Mouse (Mus musculus): ENCODE measurements around the gene 2510009E07Rik.
"Not testable (repeated sequence)": the region's sequence is repeated elsewhere in the genome, so short reads cannot be mapped to it uniquely, and the experiment has no call there.

2510009E07Rik gene

DNA sequence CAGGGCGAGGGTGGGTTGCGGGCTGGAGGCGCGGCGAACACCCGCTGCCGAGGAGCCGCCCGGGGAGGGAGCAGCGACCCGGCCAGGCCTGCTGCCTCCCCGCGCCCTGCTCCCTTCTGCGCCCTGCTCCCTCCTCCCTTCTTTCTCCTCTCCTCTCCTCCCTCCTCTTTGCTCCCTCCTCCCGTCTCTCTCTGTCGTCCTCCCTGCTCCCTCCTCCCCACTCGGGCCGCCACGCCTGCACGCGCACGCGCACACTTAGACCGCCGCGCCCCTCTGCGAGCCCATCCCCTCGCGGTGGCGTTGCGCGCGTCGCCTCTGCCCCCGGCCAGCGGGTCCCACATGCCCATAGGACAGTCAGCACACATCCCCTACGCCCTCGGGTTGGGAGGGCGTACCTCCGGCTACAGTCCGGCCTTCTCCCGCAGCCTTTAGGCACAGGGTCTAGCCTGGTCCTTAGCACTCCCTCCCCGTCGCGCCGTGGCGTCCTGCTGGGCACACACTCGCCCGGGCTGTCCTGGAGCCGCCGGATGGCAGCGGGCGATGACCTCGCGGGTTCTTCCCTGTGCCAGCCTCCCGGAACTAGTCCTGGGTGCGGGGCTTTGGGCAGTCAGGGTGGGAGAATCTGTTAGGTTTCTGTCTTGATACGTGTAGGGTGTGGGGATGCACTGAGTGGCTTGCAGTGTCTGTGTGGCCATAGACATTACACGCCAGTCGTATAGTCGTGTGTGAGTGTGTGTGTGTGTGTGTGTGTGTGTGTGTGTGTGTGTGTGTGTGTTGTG, at the start of gene 2510009E07Rik:
Gene 2510009E07Rik (minus strand): TSS at position 203 of the 779 bp plus-strand sequence.
- peak; percentile 87 for DNase-seq

DNA sequence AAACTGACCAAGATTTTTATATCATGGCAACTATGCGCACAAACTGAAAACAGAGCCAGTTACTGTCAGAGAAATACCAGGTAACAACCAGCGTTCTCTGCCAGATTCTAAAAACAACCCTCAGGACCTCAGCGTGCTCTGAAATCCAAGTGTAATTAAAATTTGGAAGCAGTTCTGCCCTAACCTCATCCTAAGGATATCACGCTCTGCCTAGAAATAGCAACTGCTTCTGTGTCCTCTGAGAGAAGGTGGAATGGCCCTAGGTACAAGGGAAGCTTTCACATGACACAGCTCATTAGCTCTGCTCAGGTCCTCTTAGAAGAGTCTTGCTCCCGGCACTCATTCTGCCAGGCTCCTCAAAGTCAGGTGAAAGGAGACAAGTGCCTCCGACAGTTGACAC, 48.9 kb upstream of the 2510009E07Rik start:
- DNase-seq, result no peak

DNA sequence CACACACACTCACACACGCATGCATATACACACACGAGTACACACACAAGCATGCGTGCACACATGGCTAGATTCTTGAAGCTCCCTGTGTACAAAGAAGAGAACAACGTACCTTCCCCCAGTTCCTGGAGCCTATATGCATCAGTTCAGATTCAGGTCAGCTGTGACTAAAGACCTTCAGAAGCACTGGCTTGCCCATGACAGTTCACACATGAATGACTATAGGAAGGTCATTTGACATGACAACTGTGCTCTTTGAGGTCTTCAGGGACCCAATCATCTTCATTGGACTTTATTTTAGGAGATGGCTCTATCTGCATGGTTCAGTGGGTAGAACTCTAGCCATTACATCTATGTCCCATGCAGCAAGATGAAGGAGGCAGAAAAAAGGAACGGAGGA, 48.4 kb upstream of the 2510009E07Rik start:
- no peak for DNase-seq

DNA sequence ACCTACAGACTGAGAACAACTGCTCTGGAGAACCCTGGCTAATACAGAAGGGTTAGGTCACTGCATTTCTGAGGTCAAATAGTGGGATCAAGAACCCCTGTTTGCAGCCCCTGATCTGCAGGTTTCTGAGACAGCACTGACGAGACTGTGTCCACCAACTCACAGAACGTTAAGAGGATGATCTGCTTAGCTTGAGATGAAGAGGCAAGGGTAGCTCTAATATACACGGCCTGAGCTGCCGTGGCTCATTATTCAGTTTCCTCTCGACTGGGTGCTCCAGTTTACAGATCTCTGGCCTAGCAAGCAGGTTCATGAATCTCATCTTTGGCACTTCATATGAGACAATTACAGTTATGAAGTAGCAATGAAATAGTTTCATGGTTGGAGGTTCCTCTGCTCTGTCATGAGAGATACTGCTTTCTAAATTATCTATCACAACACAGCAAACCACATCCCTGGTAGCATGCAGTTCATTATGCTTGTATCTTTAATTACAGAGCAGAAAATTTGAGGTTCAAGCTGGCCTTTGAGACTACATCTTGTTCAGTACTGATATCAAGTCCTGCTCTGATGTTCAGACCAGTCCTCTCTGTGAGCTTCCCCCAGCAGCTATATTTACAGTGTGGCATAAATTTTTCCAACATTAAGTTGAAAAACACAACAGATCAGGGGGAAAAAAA, 47.9 kb upstream of the 2510009E07Rik start:
- no peak for DNase-seq

DNA sequence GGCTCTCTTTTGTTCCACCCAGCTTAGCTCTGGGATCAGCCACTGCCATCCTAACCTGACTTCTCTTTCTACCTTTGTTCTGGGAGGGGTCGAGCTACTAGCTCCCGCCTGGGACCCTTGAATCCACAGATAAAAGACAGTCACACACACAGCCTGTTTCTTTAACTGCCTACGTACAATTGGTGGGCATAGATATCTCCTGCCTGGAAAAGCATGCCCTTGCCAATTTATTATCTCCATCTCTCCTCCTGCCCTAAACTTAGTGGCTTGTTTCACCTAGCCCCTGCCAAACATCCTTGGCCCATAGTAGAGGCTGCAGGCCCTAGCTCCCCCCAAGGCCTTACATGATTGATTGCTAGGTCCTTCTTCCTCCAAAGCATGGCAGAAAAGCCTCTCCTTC, 47.1 kb upstream of the 2510009E07Rik start:
- DNase-seq, result no peak

DNA sequence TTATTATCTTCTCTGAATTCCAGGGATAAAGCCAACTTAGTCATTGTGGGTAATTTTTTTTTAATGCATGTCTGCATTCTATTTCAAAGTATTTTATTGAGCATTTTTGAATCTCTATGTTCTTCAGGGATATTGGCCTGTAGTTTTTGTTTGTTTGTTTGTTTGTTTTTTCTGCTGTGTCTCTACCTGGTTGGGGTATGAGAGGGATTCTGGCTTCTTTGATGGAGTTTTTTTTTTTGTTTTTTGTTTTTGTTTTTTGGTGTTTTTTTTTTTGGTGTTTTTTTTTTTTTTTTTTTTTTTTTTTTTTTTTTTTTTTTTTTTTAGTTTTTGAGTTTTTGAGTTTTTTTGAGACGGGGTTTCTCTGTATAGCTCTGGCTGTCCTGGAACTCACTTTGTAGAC, 41.2 kb upstream of the 2510009E07Rik start:
- DNase-seq, result no peak

DNA sequence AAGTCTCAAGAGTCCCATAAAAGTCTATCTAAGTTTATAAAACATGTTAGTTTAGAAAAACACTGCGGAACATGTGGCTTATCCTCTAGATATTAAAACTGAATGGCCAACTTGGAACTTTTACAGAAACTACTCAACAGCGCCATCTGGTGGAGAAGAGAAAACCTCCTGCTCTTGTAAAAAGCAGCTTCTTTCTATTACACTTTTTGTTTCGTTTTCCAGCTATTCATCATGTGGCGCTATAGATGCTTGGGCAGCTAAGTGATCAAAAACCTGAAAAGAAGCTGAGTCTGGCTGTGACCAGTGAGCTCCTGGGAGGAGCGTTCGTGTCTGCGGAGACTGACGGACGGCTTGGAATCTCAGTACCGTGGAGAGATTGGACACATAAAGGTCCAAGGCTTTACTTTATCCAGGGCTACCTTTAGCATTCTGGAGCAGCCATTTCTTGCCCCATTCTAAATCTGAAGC, 33.5 kb upstream of the 2510009E07Rik start:
- DNase-seq, result peak; percentile 64

DNA sequence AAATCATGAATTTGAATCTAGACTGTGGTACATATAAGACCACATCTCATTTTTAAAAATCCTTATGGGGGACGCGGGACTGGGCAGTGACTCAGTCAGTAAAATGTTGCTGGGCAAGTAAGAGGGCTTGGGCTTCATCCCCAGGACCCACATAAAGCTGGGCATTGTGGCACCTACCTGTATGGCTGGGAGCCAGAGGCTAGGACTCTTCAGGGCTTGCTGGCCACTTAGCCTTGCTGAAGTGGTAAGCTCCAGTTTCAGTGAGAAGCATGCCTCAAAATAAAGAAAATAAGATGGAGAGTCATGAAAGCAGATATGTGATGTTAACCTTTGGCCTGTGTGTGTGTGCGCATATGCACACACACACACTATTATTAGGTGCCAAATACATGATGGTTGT, 33.0 kb upstream of the 2510009E07Rik start:
- no peak for DNase-seq

DNA sequence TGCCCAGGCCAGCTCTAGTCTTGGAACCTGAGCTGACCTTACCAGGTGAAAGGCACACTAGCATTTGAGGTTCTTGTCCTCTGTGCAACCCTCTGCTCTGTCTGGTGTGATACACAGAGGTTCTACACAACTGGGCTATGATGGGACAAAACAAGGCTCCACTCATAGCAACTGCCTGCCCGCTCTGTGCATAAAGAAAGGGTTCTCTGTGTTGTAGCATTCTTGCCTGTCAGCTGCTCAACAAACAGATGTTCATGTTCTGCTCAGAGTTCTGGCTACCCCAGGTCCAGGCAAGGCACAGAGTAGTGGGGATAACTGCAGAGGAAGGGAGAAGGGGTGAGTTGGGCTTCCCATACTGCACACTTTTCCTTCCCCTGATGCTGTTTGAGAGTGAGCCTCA, 29.8 kb upstream of the 2510009E07Rik start:
- DNase-seq, result no peak

DNA sequence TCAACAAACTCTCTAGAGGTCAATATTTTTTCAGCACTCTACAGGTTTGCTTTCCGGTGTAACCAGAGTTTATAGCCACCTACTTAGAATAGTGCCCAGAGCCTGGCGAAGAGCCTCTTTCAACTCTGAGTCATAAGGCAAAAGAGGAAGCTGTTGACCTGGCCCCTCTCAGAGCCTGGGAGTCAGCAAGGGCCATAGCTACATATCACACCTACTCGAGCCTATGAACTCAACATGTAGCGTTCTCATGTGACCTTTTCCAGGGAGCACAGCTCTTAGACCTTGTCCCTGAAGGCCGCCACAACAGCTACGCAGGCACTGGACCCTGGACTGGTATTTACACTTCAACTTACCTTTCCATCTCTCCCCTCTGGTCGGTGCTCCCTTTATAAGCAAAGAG, 25.3 kb upstream of the 2510009E07Rik start:
- no peak for DNase-seq

DNA sequence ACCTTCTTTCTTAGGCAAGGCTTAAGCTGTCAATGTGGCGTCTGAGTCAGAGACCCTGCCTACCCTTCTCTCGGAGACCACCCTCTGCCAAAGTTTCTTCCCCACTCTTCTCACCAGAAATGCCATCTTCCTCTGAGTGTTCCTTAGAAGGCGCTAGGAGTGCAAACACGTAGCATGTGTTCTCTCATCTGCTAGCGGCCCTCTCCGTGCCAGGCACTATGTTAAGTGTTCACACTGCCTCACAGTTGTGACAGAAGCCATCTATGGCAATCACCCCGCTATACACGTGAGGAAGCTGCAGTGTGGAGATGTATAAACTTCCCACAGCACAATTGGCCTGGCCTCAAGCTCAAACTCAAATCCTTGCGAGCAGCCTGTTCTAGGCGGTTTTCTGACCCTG, 20.1 kb upstream of the 2510009E07Rik start:
- DNase-seq, result no peak

DNA sequence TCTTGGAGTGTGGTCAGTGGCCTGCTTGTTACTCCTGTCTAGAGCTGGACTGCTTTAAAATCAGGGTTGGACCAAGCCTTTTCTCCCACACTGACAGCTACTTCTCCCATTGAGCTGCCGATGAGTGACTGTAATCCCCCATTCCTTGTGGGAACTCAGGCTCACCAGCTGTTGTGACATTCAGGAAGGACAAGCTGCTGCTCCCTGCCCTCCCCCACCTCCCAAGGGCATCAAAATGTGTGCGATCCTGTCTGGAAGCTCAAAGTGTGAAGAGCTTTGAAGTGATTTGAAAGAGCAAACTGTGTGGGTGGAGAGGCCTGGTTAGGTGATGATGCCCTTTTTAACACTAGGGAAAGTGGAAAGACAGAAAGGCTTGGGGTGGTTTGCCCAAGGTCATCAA, 15.9 kb upstream of the 2510009E07Rik start:
- no peak for DNase-seq

DNA sequence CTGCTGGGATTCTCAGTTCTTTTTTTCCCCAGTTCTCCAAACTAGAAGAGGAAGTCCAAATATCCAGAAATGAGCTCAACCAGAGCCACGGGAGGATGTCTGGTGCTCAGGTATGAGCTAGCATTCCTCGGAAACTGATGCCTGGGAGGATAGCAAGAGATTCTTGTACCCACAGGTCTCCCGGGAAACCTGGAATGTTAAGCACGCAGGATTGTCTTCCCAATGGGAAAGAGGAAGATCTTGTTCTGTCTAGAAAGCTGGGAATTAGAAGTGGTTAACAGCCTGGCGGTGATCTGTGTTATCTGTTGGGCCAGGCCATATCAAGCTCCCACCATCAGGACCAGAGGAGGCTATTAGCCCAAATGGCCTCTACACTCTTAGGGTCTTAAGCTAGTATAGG, 10.2 kb upstream of the 2510009E07Rik start:
- no peak for DNase-seq

DNA sequence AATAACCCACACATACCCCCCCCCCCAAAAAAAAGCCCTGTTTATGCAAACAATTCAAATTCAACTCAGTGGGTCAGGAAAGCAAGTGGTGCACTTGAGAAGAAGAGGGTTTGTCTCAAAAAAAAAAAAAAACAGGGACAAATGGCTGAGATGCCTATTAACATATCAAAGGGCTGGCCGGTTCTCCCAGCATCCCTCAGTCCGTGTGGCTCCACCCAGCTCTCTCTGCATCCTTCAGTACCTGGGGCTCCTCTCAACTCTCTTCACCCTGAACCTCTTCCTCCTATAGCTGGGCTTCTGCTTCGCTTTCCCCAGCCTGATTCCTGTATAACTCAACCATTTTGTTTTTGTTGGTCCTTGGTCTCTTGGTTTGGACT, 7.8 kb upstream of the 2510009E07Rik start:
- no peak for DNase-seq

DNA sequence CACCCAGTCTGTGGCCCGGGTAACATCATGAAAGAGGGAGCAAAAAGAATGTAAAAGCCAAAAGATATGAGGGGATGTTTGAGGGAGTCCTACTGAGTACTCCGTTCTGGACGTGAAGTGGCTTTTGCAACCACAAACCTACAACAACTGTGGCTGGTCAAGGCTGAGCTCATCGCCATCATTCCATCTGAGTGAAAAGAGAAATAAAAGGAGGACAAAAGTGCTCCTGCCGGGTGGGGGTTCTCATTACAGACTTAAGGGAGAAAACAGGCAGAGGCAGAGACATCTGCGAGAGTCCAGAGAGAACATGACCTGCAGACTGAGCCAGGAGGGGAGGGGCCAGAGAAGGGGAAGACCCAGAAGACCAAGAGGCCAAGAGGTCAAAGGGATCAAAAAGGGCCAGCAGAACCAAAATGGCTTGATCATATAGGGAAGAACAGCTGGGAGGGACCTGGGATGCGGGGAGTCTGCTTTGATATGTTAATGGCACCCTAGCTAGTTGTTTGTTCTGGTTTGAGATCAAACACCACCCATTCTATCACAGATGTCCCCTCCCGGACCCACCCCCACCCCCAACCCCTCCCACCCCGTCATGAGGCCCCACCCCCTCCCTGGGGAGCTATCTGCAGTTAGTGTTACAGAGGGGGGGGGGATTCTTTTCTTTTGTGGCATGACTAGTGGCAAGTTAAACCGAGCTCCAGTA, 7.3 kb upstream of the 2510009E07Rik start:
- DNase-seq, result no peak

DNA sequence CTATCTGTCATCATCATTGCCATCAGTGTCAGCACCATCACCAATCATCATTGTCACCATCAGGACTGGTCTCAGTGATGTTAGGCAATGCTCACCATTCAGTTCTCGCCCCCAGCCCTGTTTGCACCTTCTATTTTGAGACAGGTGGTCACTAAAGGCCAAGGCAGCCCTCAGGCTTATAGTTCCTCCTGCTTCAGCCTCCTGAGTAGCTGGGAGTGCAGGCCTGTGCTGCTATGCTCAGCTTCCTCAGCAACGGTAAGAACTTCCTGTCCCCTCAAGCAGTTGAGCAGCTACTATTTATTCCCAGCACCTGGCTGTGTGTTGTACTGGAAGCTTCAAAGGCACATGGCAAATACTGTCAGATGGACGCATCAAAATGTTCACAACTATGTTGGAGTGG, 3.7 kb upstream of the 2510009E07Rik start:
- no peak for DNase-seq

DNA sequence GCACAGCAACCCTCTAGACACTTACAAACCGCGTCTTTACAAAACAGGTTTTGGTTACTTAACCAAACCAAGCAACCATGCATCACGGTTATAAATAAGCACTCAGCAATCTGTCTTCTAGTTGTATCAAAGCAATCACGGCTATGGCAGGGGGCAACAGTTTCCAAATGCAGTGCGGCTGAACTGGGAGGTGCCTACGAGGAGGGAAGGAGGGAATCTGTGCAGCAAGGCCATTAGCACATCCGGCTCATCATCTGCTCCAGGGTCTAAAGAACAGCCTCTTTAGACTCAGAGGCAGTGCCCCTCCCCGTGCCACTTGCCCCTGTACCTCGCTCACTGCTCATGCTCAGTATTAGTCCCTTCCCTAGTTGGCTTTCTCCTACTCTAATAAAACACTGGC, 2.5 kb upstream of the 2510009E07Rik start:
- DNase-seq, result no peak

DNA sequence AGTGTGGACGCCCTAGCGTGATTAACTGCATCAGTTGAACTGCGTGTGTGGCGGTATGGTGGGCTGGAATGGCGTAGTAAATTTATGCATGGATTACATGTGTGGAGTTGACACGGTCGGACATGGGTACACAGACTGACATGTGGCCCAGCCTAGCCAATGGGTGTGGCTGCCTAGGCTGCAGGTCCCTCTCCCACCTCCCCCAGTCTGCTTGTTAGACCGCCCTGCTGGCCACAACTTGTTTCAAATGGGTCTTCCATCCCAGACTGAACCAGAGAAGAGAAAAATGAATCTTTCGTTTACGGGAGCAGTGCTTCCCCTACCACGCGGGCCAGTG, 745 bp upstream of the 2510009E07Rik start:
- no peak for DNase-seq

DNA sequence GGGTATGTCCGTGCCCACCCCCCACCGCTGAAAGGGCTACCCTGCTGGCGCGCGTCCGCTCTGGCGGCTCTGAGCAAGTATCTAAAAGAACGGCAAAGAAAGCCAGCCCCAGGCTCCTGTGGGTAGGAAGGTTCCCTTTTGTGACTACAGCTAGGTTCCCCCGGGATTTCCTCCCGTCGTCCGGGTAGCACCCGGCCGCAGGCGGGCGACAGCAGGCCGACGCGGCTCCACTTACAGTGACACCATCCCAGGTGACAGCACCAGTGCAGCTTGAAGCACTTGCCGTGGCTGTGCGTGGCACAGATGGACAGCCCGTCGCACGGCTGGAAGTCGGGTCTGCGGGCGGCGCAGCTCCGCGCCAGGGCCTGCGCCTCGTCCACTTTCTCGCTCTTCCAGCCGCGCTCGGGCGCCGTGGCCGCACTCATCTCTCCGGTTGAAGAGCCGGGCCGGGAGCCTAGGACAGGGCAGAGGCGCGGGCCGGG, 443 bp downstream of the 2510009E07Rik start:
- peak; percentile 66 for DNase-seq

DNA sequence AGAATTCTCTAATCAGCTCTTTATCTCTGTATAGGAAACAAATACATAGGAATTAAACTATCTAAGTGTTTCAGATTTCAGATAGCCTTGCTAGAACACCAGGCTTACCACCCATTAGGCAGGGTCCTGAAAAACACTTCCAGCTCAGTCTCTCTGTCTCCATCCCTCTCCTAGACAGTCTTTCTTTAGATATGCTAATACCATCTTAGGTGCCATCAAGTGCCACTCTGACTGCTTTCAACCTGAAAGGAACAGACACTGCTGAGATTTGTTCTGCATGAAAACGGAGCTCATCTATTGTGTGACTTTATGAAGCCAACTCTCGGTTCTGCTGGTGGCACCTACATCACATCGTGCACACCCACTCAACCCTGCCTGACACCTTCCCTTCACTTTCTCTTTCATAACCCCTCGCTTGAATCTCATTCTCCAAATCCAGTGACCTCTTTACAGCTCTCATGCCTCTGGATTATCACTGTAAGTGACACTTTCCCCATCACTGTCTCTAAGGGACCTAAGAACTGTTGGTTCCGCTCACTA, 4.2 kb downstream of the 2510009E07Rik start:
- DNase-seq, result peak; percentile 21

DNA sequence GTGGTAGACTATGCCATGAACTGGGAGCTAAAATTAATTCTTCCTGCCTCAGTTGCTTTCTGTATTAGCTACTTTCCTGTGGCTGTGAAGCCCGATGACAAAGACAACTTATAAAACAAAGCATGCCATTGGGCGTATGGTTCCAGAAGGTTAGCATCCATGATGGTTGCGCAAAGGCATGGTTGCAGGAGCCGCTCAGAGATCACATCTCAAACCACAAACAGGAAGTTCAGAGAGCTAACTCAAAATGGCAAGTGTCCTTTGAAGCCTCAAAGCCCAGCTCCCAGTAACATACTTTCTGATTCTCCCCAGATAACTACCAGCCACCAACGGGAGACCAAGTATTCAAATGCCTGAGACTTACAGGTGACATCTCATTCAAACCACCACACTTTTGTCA, 5.3 kb downstream of the 2510009E07Rik start:
- peak; percentile 61 for DNase-seq

DNA sequence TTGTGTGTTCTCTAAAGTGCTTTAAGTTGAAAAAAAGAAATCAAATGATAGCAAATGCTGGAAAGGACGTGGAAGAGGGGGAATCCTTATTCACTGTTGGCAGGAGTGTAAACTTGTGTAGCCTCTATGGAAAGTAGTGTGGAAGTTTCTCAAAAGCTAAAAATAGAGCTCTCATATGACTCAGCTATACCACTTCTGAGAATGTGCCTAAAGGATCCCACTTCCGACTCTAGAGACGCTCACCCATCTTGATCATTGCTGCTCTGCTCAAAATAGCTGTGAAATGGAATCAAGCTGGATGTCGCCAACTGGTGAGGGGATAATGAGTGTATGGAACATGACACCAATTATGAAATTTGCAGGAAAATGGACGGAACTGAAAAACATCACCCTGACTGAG, 7.1 kb downstream of the 2510009E07Rik start:
- DNase-seq, result no peak

DNA sequence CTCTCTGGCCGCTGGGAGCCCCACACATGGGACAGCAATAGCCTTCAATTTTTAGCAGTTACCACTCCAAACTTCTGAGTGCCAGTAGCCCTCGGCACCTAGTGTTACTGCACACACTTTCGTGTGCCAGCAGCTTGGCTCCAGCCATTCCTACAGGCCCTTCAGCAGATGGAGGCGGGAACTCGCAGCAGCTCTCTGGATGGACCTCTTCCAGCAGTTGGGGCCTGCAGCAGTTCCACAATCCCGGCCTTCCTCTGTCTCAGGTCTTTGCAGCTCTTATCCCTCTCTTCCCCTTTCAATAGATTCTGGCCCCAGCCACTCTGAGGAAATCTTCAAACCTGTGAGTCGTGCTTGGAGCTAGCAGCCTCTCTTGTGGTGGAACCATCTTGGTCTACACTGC, 17.7 kb downstream of the 2510009E07Rik start:
- DNase-seq, result no peak

DNA sequence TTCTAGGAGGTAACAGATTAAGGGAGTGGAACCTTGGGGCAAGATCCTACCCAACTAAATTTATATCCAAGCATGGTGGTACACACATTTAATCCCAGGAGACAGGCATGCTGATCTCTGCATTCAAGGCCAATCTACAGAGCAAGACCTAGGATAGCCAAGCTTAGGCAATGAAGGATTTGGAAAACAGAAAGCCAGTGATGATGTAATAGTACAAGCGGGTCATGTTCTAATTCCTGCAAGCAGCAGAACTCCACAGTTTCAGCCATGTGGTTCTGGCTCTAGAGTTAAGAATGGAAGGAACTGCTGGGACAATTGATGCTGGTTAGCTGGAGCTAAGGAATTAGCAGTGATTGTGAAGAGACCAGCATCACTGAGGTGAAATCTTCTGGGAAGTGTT, 20.8 kb downstream of the 2510009E07Rik start:
- DNase-seq, result not testable (repeated sequence)
